Mouse (Mus musculus) liver, embryonic 11.5 days (tissue): ENCODE measurements around the gene Znrf3. TPM values are rescaled to one million over a fixed set of nuclear protein-coding genes. Genes with fewer than 3 reads are reported as not detected.

Experiments used
- ATAC-seq: fragments of 200-750 bp; cut with Nextera tagmentation; replicated peaks from 2 replicates; pipeline ENCODE4 v1.8.0; 2017; ENCODE audit warnings: moderate number of reproducible peaks, mild to moderate bottlenecking, moderate TSS enrichment, moderate library complexity; ENCODE audit not compliant: low FRiP score
- DNase-seq: peaks from one replicate; pipeline ENCODE4 v3.0.0-alpha.2; 2017; ENCODE audit warnings: low spot score
- H3K27ac ChIP-seq: fragments of 300-500 bp; sonication (generic); 2 replicates; pipeline ENCODE4 v1.5.1; 2014; ENCODE audit warnings: mild to moderate bottlenecking, low read depth, low read length, control low read depth
- H3K27me3 ChIP-seq: fragments of 300-500 bp; sonication (generic); replicated peaks from 2 replicates; pipeline ENCODE4 v1.6.1; 2014; ENCODE audit warnings: low read length, mixed read lengths; ENCODE audit not compliant: control insufficient read depth, insufficient read depth
- H3K36me3 ChIP-seq: fragments of 300-500 bp; sonication (generic); 2 replicates; pipeline ENCODE4 v1.6.1; 2014; ENCODE audit warnings: mild to moderate bottlenecking, low read length, moderate library complexity, mixed read lengths; ENCODE audit not compliant: control insufficient read depth, insufficient read depth
- H3K4me1 ChIP-seq: fragments of 300-500 bp; sonication (generic); replicated peaks from 2 replicates; pipeline ENCODE4 v1.6.1; 2014; ENCODE audit warnings: low read length, mixed read lengths; ENCODE audit not compliant: control insufficient read depth, insufficient read depth
- H3K4me2 ChIP-seq: fragments of 300-500 bp; sonication (generic); 2 replicates; pipeline ENCODE4 v1.6.1; 2014; ENCODE audit warnings: mild to moderate bottlenecking, control low read depth, moderate library complexity
- H3K4me3 ChIP-seq: fragments of 300-500 bp; sonication (generic); 2 replicates; pipeline ENCODE4 v1.5.1; 2014; ENCODE audit warnings: low read depth, low read length, control low read depth
- H3K9ac ChIP-seq: fragments of 300-500 bp; sonication (generic); 2 replicates; pipeline ENCODE4 v1.6.1; 2014; ENCODE audit warnings: low read depth, low read length, control low read depth
- H3K9me3 ChIP-seq: fragments of 300-500 bp; sonication (generic); 2 replicates; pipeline ENCODE4 v1.6.1; 2016; ENCODE audit warnings: low read length, inconsistent platforms, mixed read lengths; ENCODE audit not compliant: control insufficient read depth
- WGBS: fragments of 180-500 bp; shearing (Covaris S2); extraction: QIAGEN DNeasy Blood & Tissue Kit; methylation state at CpG from one replicate; pipeline ENCODE4 v1.1.7; 2014; 5-methylcytosine and 5-hydroxymethylcytosine counted together
- polyA plus RNA-seq: library from polyadenylated mRNA; unstranded; fragments of >200 nt; fragmentation: Nextera tagmentation; extraction: Ambion mirVana; gene quantifications from 2 replicates; pipeline ENCODE4 v1.2.1, GENCODE M21; 2014

Gene Znrf3
- polyA plus RNA-seq, 1 experiment from 2014 or later = 9.0 TPM

DNA sequence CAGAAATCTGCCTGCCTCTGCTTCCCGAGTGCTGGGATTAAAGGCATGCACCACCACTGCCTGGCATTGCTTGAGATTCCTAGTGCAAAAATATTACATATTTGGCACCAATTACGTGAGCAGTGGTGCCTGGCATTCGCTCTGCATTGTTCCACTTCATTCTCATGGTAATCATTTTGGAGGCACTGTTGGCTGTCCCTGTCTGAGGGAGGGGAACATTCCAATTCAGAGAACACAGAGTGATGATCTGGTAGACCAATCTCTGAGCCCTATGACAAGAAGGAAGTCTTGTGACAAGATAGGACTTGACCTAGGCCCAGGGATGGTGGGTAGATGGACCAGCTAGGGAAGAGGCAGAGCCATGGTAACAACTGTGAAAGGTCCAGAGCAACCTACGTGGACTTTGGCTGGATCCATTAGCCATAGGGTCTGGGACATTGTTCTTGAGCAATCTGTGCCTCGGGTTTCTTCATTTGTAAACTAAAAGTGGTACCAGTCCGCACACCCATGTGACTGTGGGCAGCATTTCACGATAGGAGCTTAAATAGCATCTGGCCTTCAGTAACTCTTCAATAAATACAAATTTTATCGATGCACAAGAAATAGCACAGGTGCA, 174.7 kb downstream of the Znrf3 start:
- no peak for ATAC-seq
- no peak for DNase-seq
- H3K9ac ChIP-seq = no peak overlapping the region
- H3K9me3 ChIP-seq = no peaks in the 10 kb centered on the region
- 82% methylated on average over 8 of the region's 8 CpGs for WGBS
- no peak overlapping the region for H3K4me3 ChIP-seq
- no peak overlapping the region for H3K27ac ChIP-seq
- no peaks in the 10 kb centered on the region for H3K27me3 ChIP-seq
- H3K4me1 ChIP-seq = no peaks in the 10 kb centered on the region
- H3K4me2 ChIP-seq = no peak overlapping the region
- no peaks in the 10 kb centered on the region for H3K36me3 ChIP-seq

DNA sequence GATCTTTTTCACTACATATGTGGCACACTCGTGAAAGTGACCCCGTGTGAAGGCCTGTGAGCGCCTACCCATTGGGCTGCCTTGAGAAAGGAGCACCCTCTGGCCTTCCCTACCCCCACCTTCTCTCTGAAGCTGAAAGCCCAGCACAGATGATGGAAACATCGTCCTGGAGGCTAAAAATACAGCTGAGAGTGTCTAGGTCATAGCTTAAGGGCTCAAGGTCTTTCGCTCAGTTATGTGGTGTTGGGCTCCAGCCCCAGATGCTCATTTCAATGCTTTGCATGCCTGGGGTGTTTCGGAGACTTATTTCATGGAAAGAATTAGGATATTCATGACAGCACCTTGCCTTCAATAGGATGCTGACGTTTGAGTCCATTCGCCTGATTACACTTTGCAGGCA, 178.9 kb downstream of the Znrf3 start:
- Histone ChIP-seq H3K9ac (no peak overlapping the region), H3K4me3 (no peak overlapping the region), H3K9me3 (no peaks in the 10 kb centered on the region), H3K27ac (no peak overlapping the region), H3K4me2 (no peak overlapping the region), H3K4me1 (no peaks in the 10 kb centered on the region), H3K36me3 (no peaks in the 10 kb centered on the region), H3K27me3 (peaks cover 3% of the 10 kb centered on the region)
- 76% methylated on average over 8 of the region's 8 CpGs for WGBS
- no peak for DNase-seq
- ATAC-seq = no peak

DNA sequence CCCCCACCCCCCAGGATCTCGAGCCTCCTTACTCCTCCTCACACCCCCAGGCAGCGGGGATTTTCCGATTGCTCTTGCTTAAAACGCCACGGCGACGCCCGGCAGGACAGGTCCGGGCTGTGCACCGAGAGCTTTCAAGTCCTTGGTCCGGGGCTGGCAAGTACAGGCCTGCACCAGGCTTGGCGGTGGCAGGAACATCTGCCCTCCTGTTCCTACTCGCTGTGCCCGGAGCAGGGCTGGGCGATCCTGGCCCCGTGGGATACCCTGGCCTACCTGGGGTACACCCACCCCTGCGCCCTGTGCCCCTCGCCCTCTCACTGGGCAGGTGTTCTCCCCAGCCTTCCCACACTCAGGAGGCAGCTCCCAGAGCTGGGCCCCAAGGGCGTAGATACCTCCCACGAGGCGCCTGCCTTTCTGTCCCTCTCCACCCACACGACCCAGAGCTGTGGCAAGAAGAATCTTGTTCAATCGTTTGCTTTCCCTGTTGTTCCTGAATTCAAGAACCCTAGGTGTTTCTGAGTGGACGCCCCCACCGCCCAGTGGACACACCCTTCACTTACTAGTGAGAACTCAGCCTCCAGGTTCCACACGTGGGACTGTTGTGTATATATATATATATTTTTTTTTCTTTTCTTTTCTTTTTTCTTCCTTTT, 181.4 kb downstream of the Znrf3 start:
- WGBS = 59% methylated on average over 26 of the region's 26 CpGs
- Histone ChIP-seq H3K4me3 (no peak overlapping the region), H3K36me3 (no peaks in the 10 kb centered on the region), H3K27me3 (peaks cover 11% of the 10 kb centered on the region), H3K4me1 (no peaks in the 10 kb centered on the region), H3K9ac (no peak overlapping the region), H3K9me3 (no peaks in the 10 kb centered on the region), H3K4me2 (no peak overlapping the region), H3K27ac (no peak overlapping the region)
- no peak for ATAC-seq
- no peak for DNase-seq

DNA sequence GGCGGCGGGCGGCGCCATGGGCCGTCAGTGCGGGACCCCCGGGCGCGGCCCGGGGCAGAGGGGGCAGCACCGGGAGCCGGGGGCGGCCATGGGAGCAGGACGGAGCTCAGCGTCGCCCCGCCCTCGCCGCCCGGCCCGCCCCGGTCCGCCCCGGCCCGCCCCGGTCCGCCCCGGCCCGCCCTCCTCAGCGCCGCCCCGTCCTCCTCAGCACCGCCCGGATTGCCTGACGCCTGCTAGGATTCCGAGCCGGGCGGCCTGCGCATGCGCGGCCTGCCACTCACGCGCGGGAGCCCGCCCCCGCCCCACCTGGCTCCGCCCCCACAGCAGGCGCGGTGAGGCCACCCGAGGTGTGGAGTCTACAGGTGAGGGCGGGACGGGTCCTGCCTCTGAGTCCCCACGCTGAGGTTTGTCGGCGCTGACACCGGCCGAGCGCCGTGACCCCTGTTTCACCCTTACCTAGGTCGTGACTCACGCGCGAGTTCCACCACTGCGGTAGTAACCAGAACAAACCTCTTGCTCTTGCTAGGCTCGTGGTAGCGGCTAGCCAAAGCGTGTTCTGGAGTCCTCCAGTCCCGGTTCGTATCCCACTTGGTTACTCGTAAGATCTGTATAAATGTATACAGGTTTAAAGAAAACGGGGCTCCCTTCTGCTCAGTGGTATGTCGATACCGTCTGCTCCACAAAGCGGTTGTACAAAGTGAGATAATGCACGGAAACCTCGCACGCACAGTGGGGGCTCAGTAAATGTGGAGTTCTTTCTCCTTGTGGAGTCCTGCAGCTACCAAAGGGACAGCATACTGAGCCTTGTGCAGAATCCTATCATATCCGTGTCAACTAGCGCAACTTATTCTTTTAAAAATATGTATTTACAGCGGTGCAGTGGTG, 182.9 kb downstream of the Znrf3 start, which contains the start of gene Kremen1:
Kremen1 (minus strand) TSS at position 51 of the 885 bp plus-strand sequence.
- 2% methylated on average over 56 of the region's 80 CpGs for WGBS
- H3K27me3 ChIP-seq = peaks cover 11% of the 10 kb centered on the region
- H3K9ac ChIP-seq = peak within 1 kb of the TSS; percentile 77
- H3K36me3 ChIP-seq = no peaks in the 10 kb centered on the region
- H3K9me3 ChIP-seq = no peaks in the 10 kb centered on the region
- peak within 1 kb of the TSS; percentile 90 for H3K4me2 ChIP-seq
- H3K4me3 ChIP-seq = peak within 1 kb of the TSS; percentile 85
- no peak within 1 kb of the TSS for H3K27ac ChIP-seq
- DNase-seq = peak; percentile 92
- peak; percentile 99 for ATAC-seq
- no peaks in the 10 kb centered on the region for H3K4me1 ChIP-seq

DNA sequence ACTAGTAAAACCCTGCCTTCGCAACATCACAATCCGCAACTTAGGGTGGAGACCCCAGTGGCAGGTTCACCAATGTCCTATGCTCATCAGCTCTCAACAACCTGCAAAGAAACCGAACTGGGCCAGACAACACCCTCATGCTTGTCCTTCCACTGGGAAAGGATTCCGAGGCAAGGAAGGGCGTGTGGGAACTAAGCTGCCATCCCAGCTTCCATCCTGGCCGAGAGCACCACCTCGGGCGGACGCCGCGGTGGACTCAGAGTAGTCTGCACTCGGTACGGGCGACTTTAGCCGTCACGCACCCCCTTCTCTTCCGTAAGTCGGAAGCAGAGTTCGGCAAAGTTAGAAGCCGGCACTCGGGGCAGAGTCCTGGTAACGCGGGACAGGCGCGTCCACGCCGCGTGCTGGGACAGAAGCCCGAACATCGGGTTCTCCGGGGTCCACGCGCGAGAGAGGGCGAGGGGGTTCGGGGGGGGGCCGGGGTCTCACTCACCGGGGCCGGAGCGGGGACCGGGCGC, 183.6 kb downstream of the Znrf3 start:
- Histone ChIP-seq H3K27ac (no peak overlapping the region), H3K36me3 (no peaks in the 10 kb centered on the region), H3K9ac (peak overlapping the region; percentile 77), H3K27me3 (peaks cover 11% of the 10 kb centered on the region), H3K4me1 (no peaks in the 10 kb centered on the region), H3K4me2 (peak overlapping the region; percentile 90), H3K4me3 (peak overlapping the region; percentile 85), H3K9me3 (no peaks in the 10 kb centered on the region)
- ATAC-seq (peak; percentile 34; the same call in 1 of the 2 replicates), DNase-seq (peak; percentile 60)
- WGBS = 2% methylated on average over 40 of the region's 42 CpGs

DNA sequence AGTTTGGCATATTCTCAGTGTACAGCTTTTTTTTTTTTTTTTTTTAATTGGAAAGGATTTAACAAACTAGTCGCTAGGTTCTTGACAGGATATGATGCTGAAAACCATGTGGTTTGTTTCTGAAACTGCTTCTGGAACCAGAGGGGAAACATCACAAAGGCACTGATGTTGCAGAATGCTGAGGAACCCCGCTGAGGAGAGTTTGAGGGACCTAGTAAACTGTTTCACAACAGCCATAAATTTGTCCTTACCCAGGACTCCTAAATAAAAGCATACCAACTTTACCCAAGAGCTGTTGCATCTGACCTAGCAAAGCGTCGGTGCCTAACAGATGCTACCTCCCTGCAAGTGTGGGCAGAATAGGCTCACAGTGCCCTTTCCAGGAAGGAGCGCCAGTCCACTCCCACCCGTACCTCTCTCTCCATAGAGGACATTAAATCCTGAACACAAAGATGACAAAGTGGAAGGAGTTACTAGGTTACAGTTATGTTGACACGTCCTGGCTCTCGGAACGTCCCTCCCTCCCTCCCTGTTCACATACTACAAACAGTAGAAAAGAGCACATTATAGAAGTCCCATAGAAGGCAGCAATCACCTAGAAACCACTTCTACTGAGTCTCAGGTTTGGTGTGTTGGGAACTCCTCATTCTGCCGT, 184.6 kb downstream of the Znrf3 start:
- Histone ChIP-seq H3K36me3 (no peaks in the 10 kb centered on the region), H3K9ac (no peak overlapping the region), H3K4me3 (no peak overlapping the region), H3K4me1 (no peaks in the 10 kb centered on the region), H3K27ac (no peak overlapping the region), H3K4me2 (peak overlapping the region; percentile 90), H3K27me3 (peaks cover 11% of the 10 kb centered on the region), H3K9me3 (no peaks in the 10 kb centered on the region)
- WGBS = 65% methylated on average over 10 of the region's 10 CpGs
- DNase-seq = no peak
- ATAC-seq = no peak

DNA sequence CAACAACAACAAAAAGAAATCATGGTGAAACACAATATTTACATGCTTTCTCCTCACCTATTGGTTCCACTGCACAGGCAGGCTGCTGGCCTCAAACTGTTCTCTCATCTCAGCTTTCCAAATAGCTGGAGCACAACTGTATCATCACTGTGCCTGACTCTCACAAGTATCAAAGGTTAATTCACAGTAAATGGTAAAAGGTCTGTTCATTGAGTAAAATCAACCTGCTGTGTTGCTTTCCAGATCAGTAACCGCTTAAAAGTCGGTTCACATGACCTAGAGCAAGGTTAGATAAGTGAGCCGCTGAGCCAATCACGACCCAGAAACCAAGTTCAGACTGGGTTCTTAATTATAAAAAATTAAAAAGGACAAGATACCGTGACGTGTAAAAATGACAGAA, 186.6 kb downstream of the Znrf3 start:
- ATAC-seq = no peak
- 87% methylated on average over 6 of the region's 6 CpGs for WGBS
- no peak overlapping the region for H3K4me3 ChIP-seq
- H3K4me1 ChIP-seq = no peaks in the 10 kb centered on the region
- no peaks in the 10 kb centered on the region for H3K36me3 ChIP-seq
- peaks cover 11% of the 10 kb centered on the region for H3K27me3 ChIP-seq
- no peak overlapping the region for H3K27ac ChIP-seq
- H3K9me3 ChIP-seq = no peaks in the 10 kb centered on the region
- DNase-seq = no peak
- H3K9ac ChIP-seq = no peak overlapping the region
- no peak overlapping the region for H3K4me2 ChIP-seq

DNA sequence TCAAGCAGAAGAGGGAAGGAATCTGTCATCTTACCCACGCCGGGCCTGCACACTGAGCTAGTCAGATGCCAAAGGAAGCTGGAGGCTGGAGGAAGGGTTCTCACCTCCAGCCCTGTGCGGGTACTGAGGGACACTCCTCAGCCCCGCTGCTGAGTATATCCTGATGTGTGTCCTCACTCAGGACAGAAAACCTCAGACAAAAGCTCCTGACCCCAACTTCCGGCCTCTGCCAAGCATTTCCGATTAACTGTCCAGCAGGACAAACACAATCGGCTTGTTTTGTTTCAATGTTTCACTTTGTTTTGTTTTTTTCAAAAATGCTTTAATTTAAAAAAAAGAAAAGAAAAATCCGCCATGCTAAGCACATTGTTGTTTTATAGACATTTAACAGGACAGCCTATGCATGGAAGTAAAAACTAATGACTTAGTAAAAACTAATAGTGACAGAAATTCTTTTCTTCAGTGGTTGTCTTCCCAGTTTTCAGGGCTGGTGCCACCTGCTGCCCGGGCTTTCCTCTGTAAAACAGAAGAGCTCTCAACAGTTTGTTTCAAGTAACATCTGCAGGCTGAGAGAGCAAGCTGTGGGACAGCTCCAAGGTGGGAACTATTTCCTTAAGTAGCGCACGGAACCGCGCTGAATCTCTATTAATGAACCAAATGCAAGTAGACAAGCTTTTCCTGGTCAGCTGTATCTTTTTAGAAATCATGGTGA, 187.3 kb downstream of the Znrf3 start:
- Histone ChIP-seq H3K9ac (no peak overlapping the region), H3K27ac (no peak overlapping the region), H3K4me2 (no peak overlapping the region), H3K27me3 (peaks cover 11% of the 10 kb centered on the region), H3K4me3 (no peak overlapping the region), H3K36me3 (no peaks in the 10 kb centered on the region), H3K9me3 (no peaks in the 10 kb centered on the region), H3K4me1 (no peaks in the 10 kb centered on the region)
- 66% methylated on average over 13 of the region's 13 CpGs for WGBS
- no peak for ATAC-seq
- no peak for DNase-seq
